Mouse (Mus musculus): ENCODE data around the gene Tubb5. TPM values are rescaled to one million over a fixed set of nuclear protein-coding genes. Genes with fewer than 3 reads are reported as not detected.
A peak's percentile ranks its signal among the peaks of the same experiment; 100 is the strongest.

Tubb5 gene
- polyA plus RNA-seq, 1 experiment from 2014 or later = 649 TPM

DNA sequence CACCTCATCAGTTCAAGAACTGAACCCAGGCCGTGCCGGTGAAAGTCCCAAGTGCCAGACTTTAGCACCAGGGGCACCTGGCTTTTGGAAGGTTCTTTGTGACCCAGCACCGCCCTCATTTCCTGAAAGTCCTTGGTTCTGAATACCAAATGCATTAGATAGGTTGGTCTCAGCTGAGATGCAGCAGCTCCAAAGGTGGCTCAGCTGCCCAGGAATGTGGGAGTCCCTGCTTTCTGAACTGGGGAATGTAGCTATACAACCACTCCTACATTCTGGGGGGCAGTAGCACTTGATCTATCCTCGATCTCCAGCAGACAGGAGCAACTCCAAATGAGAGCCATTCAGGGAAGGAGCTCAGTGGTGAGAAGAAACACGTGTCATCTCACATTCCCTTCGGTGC, 25.4 kb downstream of the Tubb5 start:
- ATAC-seq (ENCODE audit: insufficient read depth, low FRiP score) = peak; percentile 26; the same call in 1 of the 2 replicates
- WGBS = 56% methylated on average over 6 of the region's 6 CpGs
- no peak overlapping the region for H3K4me2 ChIP-seq (ENCODE audit: low read depth, low read length)

DNA sequence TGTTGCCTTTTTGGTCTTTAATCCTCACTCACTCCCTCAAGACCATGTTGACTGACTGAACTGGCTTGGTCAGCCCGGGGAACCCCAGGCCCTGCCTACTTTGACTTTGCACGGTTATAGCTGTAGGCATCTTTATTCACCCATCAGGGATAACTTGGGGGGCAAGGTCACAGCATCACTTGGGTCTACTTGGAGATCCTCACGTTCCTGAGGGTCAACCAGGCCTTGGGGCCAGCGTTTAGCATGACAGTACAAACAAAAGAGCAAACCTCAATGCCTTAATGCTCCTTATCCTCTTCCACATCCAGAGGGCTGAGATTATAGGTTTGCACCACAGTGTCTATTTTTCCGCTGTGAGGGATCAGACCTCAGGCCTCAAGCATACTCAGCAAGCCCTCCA, 25.8 kb downstream of the Tubb5 start:
- Histone ChIP-seq H3K36me3 (ENCODE audit: control insufficient read depth, insufficient read depth, low read length) (no peaks in the 10 kb centered on the region), H3K9ac (ENCODE audit: low read length) (0 out of 2 replicates have a peak overlapping the region, but pooled peaks have one; percentile 14), H3K27me3 (ENCODE audit: control insufficient read depth, insufficient read depth, low read length) (no peaks in the 10 kb centered on the region), H3K4me1 (ENCODE audit: control insufficient read depth, insufficient read depth, low read length) (peaks cover 41% of the 10 kb centered on the region), H3K4me3 (replicated peaks; ENCODE audit: low read length) (no peak overlapping the region), H3K9me3 (replicated peaks; ENCODE audit: control insufficient read depth, low read length) (no peaks in the 10 kb centered on the region), H3K27ac (ENCODE audit: low read length) (peak overlapping the region; percentile 86), H3K4me2 (ENCODE audit: low read depth, low read length) (no peak overlapping the region)
- WGBS = 81% methylated on average over 5 of the region's 5 CpGs
- ATAC-seq (ENCODE audit: insufficient read depth, low FRiP score) = no peak

More for the DNA sequence above, 25.4 kb downstream of the Tubb5 start:
- Histone ChIP-seq H3K9me3 (replicated peaks; ENCODE audit: control insufficient read depth, low read length) (no peaks in the 10 kb centered on the region), H3K4me1 (ENCODE audit: control insufficient read depth, insufficient read depth, low read length) (peaks cover 41% of the 10 kb centered on the region), H3K4me3 (replicated peaks; ENCODE audit: low read length) (no peak overlapping the region), H3K36me3 (ENCODE audit: control insufficient read depth, insufficient read depth, low read length) (no peaks in the 10 kb centered on the region), H3K27me3 (ENCODE audit: control insufficient read depth, insufficient read depth, low read length) (no peaks in the 10 kb centered on the region), H3K9ac (ENCODE audit: low read length) (0 out of 2 replicates have a peak overlapping the region, but pooled peaks have one; percentile 14), H3K27ac (ENCODE audit: low read length) (peak overlapping the region; percentile 86)

- Histone ChIP-seq H3K4me2 (ENCODE audit: low read depth, low read length) (no peak overlapping the region), H3K27ac (ENCODE audit: low read length) (no peak overlapping the region), H3K9me3 (replicated peaks; ENCODE audit: control insufficient read depth, low read length) (no peaks in the 10 kb centered on the region), H3K27me3 (ENCODE audit: control insufficient read depth, insufficient read depth, low read length) (no peaks in the 10 kb centered on the region), H3K4me3 (replicated peaks; ENCODE audit: low read length) (no peak overlapping the region), H3K9ac (ENCODE audit: low read length) (no peak overlapping the region), H3K36me3 (ENCODE audit: control insufficient read depth, insufficient read depth, low read length) (no peaks in the 10 kb centered on the region), H3K4me1 (ENCODE audit: control insufficient read depth, insufficient read depth, low read length) (peaks cover 35% of the 10 kb centered on the region)
- no peak for ATAC-seq (ENCODE audit: insufficient read depth, low FRiP score)
- WGBS = 63% methylated on average over 5 of the region's 5 CpGs
Measured at GRCm38 (mm10) chr17:35810900-35811648, 27.0 kb downstream of the Tubb5 start.

DNA sequence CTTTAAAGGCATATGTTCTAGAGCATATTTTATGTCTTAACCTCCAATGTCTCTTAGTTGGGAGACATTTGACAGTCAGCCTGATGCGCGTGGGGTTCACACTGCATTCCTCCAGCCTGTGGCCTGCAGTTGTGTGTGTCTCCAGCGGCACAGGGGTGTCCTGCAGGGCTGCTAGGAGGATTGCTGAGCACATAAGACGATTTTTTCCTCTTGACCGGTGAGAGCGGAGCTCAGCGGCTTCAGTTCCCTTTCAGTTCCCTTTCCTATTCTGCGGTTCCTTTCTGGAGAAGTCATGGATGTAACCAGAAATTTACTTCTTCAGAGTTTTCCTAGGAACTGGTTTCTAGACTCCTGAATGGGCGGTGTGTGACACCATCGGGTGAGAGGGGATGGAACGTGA, 28.7 kb downstream of the Tubb5 start:
- Histone ChIP-seq H3K4me1 (ENCODE audit: control insufficient read depth, insufficient read depth, low read length) (peaks cover 21% of the 10 kb centered on the region), H3K36me3 (ENCODE audit: control insufficient read depth, insufficient read depth, low read length) (no peaks in the 10 kb centered on the region), H3K9ac (ENCODE audit: low read length) (no peak overlapping the region), H3K27me3 (ENCODE audit: control insufficient read depth, insufficient read depth, low read length) (no peaks in the 10 kb centered on the region), H3K27ac (ENCODE audit: low read length) (no peak overlapping the region), H3K9me3 (replicated peaks; ENCODE audit: control insufficient read depth, low read length) (no peaks in the 10 kb centered on the region), H3K4me2 (ENCODE audit: low read depth, low read length) (no peak overlapping the region), H3K4me3 (replicated peaks; ENCODE audit: low read length) (no peak overlapping the region)
- 82% methylated on average over 11 of the region's 11 CpGs for WGBS
- ATAC-seq (ENCODE audit: insufficient read depth, low FRiP score) = no peak

DNA sequence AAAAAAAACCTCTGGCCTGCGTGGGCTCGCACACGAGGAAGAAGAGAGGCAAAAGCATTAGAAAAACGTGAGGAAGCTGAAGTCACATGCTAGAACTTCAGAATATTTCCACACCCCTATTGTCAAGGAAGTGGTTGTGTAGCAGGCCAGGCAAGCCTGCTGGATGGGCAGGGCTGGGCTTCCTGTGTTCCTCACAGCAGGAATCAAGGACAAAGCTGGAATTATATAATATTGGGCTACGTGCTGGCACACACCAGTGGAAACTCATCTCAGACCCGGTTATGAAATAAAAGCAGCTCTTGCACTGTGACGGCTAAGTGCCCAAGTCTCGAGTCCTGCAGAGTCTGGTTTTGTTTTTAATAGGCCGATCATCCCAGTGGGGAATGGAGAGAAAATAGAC, 30.0 kb downstream of the Tubb5 start:
- Histone ChIP-seq H3K4me2 (ENCODE audit: low read depth, low read length) (no peak overlapping the region), H3K27ac (ENCODE audit: low read length) (peak overlapping the region; percentile 45; the same call in 1 of the 2 replicates), H3K9me3 (replicated peaks; ENCODE audit: control insufficient read depth, low read length) (no peaks in the 10 kb centered on the region), H3K9ac (ENCODE audit: low read length) (no peak overlapping the region), H3K36me3 (ENCODE audit: control insufficient read depth, insufficient read depth, low read length) (no peaks in the 10 kb centered on the region), H3K4me1 (ENCODE audit: control insufficient read depth, insufficient read depth, low read length) (peaks cover 11% of the 10 kb centered on the region), H3K27me3 (ENCODE audit: control insufficient read depth, insufficient read depth, low read length) (no peaks in the 10 kb centered on the region), H3K4me3 (replicated peaks; ENCODE audit: low read length) (no peak overlapping the region)
- WGBS = 55% methylated on average over 9 of the region's 9 CpGs
- no peak for ATAC-seq (ENCODE audit: insufficient read depth, low FRiP score)

- Histone ChIP-seq H3K27me3 (ENCODE audit: control insufficient read depth, insufficient read depth, low read length) (no peaks in the 10 kb centered on the region), H3K36me3 (ENCODE audit: control insufficient read depth, insufficient read depth, low read length) (no peaks in the 10 kb centered on the region), H3K27ac (ENCODE audit: low read length) (no peak overlapping the region), H3K9ac (ENCODE audit: low read length) (no peak overlapping the region), H3K4me1 (ENCODE audit: control insufficient read depth, insufficient read depth, low read length) (no peaks in the 10 kb centered on the region), H3K4me2 (ENCODE audit: low read depth, low read length) (no peak overlapping the region), H3K9me3 (replicated peaks; ENCODE audit: control insufficient read depth, low read length) (no peaks in the 10 kb centered on the region), H3K4me3 (replicated peaks; ENCODE audit: low read length) (no peak overlapping the region)
- no peak for ATAC-seq (ENCODE audit: insufficient read depth, low FRiP score)
- WGBS = 46% methylated on average over 4 of the region's 4 CpGs
Measured at GRCm38 (mm10) chr17:35803858-35804399, 34.2 kb downstream of the Tubb5 start.

DNA sequence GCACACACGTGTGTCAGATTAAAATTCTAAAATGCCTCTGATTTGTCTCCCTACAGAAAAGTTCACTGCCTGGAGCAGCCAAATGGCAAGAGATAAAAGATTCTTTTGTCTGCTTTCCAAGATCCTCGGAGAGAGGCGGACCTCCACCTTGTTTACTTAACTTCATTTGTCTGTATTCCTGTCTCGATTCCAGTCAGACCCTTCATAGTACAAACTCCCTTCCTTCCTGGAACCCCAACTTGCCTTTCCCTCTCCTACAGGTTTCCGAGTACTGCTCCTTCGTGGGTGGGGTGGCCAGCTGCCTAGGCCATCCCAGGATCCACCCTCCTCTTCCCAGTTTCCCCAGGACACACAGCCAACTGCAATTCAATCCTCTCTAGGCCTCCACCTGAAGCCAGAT, 35.1 kb downstream of the Tubb5 start:
- H3K9ac ChIP-seq (ENCODE audit: low read length) = no peak overlapping the region
- 31% methylated on average over 6 of the region's 6 CpGs for WGBS
- no peak for ATAC-seq (ENCODE audit: insufficient read depth, low FRiP score)
- no peaks in the 10 kb centered on the region for H3K9me3 ChIP-seq (replicated peaks; ENCODE audit: control insufficient read depth, low read length)
- H3K4me2 ChIP-seq (ENCODE audit: low read depth, low read length) = no peak overlapping the region
- no peaks in the 10 kb centered on the region for H3K27me3 ChIP-seq (ENCODE audit: control insufficient read depth, insufficient read depth, low read length)
- no peaks in the 10 kb centered on the region for H3K4me1 ChIP-seq (ENCODE audit: control insufficient read depth, insufficient read depth, low read length)
- H3K27ac ChIP-seq (ENCODE audit: low read length) = no peak overlapping the region
- H3K36me3 ChIP-seq (ENCODE audit: control insufficient read depth, insufficient read depth, low read length) = no peaks in the 10 kb centered on the region
- no peak overlapping the region for H3K4me3 ChIP-seq (replicated peaks; ENCODE audit: low read length)

DNA sequence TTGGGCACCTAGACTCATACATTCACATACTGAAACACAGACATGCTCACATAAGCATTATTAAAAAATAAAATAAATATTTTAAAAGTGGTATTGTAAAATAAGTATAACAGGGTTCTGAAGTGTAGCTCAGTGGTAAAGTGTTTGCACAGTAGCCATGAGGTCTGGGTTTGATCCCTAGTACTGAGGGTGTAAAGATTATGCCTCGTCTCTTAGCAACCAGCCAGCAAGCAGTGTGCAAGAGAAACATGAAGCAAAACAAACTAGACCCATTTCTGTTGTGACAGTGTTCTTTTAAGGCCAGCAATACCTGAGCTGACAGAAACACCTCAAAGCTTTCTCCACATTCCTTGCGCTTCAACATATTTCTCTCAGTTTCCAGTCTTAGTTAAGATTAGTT, 37.2 kb downstream of the Tubb5 start:
- no peak for ATAC-seq (ENCODE audit: insufficient read depth, low FRiP score)
- Histone ChIP-seq H3K4me1 (ENCODE audit: control insufficient read depth, insufficient read depth, low read length) (no peaks in the 10 kb centered on the region), H3K27me3 (ENCODE audit: control insufficient read depth, insufficient read depth, low read length) (no peaks in the 10 kb centered on the region), H3K9me3 (replicated peaks; ENCODE audit: control insufficient read depth, low read length) (no peaks in the 10 kb centered on the region), H3K27ac (ENCODE audit: low read length) (no peak overlapping the region), H3K4me2 (ENCODE audit: low read depth, low read length) (no peak overlapping the region), H3K9ac (ENCODE audit: low read length) (no peak overlapping the region), H3K36me3 (ENCODE audit: control insufficient read depth, insufficient read depth, low read length) (no peaks in the 10 kb centered on the region), H3K4me3 (replicated peaks; ENCODE audit: low read length) (no peak overlapping the region)
- 77% methylated on average over 2 of the region's 2 CpGs for WGBS

GRCm38 (mm10) chr17:35796835-35797234, 41.3 kb downstream of the Tubb5 start:
- no peak for ATAC-seq (ENCODE audit: insufficient read depth, low FRiP score)
- H3K4me1 ChIP-seq (ENCODE audit: control insufficient read depth, insufficient read depth, low read length) = no peaks in the 10 kb centered on the region
- no peaks in the 10 kb centered on the region for H3K36me3 ChIP-seq (ENCODE audit: control insufficient read depth, insufficient read depth, low read length)
- no peak overlapping the region for H3K4me3 ChIP-seq (replicated peaks; ENCODE audit: low read length)
- H3K9ac ChIP-seq (ENCODE audit: low read length) = no peak overlapping the region
- H3K27me3 ChIP-seq (ENCODE audit: control insufficient read depth, insufficient read depth, low read length) = no peaks in the 10 kb centered on the region
- H3K4me2 ChIP-seq (ENCODE audit: low read depth, low read length) = no peak overlapping the region
- H3K27ac ChIP-seq (ENCODE audit: low read length) = no peak overlapping the region
- H3K9me3 ChIP-seq (replicated peaks; ENCODE audit: control insufficient read depth, low read length) = no peaks in the 10 kb centered on the region
- WGBS = 66% methylated on average over 5 of the region's 5 CpGs
